Mouse (Mus musculus): Measurements from ENCODE around the gene Clcn1. TPM values are rescaled to one million over a fixed set of nuclear protein-coding genes. Genes with fewer than 3 reads are reported as not detected.
A peak's percentile ranks its signal among the peaks of the same experiment; 100 is the strongest.

The Clcn1 gene
- total and polyA plus RNA-seq, 2 experiments from 2014 or later, result 0.04 to 0.64 TPM

DNA sequence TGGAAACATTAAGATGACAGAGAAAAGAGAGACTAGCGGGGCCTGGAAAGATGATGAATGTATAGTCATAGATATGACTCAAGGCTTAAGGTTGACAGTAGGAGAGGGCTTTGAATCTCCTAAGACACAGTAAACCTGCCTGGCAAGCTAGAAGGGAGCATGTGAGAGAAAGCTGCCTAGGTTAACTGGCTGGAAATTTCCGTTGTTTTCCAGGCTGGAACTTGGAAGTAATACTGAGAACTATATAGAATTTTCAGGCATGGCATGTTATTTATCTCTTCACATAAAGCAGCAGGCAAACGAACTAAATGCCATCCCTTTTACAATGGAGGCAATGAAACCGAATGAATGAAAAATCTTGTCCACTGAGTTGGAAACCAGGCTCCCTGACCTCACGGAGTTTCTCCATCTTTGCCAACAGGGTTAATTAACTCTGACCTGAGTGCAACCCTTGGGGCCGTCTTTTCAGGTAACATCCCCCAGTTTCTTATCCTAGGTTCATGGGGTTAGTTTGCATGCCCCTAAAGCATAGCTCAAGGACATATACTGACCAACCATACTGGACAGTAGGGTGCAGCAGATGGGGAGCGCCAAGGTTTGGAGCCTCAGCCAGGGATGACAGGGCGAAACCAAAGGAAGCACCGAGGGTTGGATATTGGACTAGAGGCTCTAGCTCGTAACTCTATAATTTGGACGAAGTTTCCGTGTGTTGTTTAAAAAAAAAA, 62.0 kb downstream of the Clcn1 start:
- peaks cover 27% of the 10 kb centered on the region for H3K4me1 ChIP-seq (ENCODE audit: control insufficient read depth, insufficient read depth)
- TF ChIP-seq EP300 (IDR thresholded peaks at IDR 0.05; ENCODE audit: low read depth) (no peak), CTCF (IDR thresholded peaks at IDR 0.05; ENCODE audit: low read depth) (no peak)
- H3K36me3 ChIP-seq (replicated peaks; ENCODE audit: control insufficient read depth, insufficient read depth, low read length), result peaks cover 5% of the 10 kb centered on the region; the same call in 1 of the 2 replicates
- WGBS, result 41% methylated on average over 12 of the region's 12 CpGs
- no peak for DNase-seq (ENCODE audit: low spot score)
- H3K27me3 ChIP-seq (ENCODE audit: control insufficient read depth, insufficient read depth, low read length), result no peaks in the 10 kb centered on the region
- no peak for ATAC-seq (ENCODE audit: insufficient read depth, low read depth)
- H3K4me2 ChIP-seq (ENCODE audit: low read depth, low read length), result peak overlapping the region; percentile 92
- peak overlapping the region; percentile 93 for H3K4me3 ChIP-seq (ENCODE audit: low read depth, low read length)
- H3K27ac ChIP-seq (ENCODE audit: low read depth), result peak overlapping the region; percentile 97; the same call in 1 of the 2 replicates
- H3K9ac ChIP-seq (replicated peaks; ENCODE audit: low read depth, low read length), result 0 out of 2 replicates have a peak overlapping the region, but pooled peaks have one; percentile 19
- H3K9me3 ChIP-seq (replicated peaks; ENCODE audit: control insufficient read depth, low read length), result no peaks in the 10 kb centered on the region

DNA sequence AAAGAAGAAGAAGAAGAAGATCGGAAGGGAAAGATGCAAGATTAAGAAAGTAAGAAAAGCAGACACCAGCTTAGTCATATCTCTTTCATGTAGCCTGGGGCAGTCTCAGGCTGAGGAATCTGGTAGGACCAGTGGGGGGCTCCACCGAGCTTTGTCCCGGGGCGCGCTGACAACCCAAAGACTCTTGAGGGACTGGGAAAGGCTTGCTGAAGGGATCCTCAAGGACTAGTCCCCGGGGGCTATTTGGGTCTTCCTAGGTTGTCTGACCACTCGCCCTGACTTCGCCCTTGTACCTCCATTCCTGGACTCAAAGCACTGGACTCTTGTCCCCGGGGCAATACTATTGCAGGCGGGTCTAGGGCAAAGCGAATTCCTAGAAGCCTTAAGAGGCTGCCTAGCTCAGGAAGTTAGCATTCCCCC, 62.5 kb downstream of the Clcn1 start:
- peak; percentile 31 for ATAC-seq (ENCODE audit: insufficient read depth, low read depth)
- WGBS, result 0% methylated on average over 11 of the region's 11 CpGs

DNA sequence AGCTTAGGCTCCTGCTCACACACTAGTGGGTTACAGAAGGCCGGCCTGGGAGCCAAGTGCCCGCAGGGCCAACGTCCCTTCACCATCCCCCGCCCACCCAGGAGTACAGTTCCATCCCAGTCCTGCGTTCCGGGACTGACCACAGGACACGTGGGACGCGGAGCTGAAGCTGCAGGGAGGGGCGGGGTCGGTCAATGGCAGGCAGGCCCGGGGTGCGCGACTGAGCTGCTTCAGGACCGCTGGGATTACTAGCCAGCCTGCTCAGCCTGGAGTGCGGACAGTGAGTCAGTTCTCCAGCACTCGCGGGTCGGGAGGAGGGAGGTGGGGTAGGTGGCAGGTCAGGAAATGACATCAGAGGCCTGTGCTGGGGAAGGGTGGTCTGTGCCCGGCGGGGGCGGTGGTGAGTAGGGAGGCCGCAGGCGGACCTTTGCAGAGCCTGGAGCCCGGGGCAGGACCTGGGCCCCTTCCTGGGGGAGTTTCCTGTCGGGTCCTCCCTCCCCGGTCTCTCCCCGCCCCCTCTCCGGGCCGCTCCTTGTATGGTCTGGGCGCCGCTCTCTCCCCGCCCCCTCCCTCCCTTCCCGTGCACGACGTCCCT, 63.0 kb downstream of the Clcn1 start, which contains the start of gene Zyx:
Gene Zyx, plus strand, starts transcription at position 205 of the 595 bp plus-strand sequence.
- no peaks in the 10 kb centered on the region for H3K9me3 ChIP-seq (replicated peaks; ENCODE audit: control insufficient read depth, low read length)
- peak within 1 kb of the TSS; percentile 92 for H3K4me2 ChIP-seq (ENCODE audit: low read depth, low read length)
- peak within 1 kb of the TSS; percentile 93 for H3K4me3 ChIP-seq (ENCODE audit: low read depth, low read length)
- H3K27me3 ChIP-seq (ENCODE audit: control insufficient read depth, insufficient read depth, low read length), result no peaks in the 10 kb centered on the region
- H3K36me3 ChIP-seq (replicated peaks; ENCODE audit: control insufficient read depth, insufficient read depth, low read length), result peaks cover 8% of the 10 kb centered on the region; the same call in 1 of the 2 replicates
- DNase-seq (ENCODE audit: low spot score) (peak; percentile 99), ATAC-seq (ENCODE audit: insufficient read depth, low read depth) (peak; percentile 93)
- H3K4me1 ChIP-seq (ENCODE audit: control insufficient read depth, insufficient read depth), result peaks cover 38% of the 10 kb centered on the region
- under 1% methylated on average over 28 of the region's 36 CpGs for WGBS
- peak within 1 kb of the TSS; percentile 97 for H3K27ac ChIP-seq (ENCODE audit: low read depth)
- peak within 1 kb of the TSS; percentile 91 for H3K9ac ChIP-seq (replicated peaks; ENCODE audit: low read depth, low read length)
- TF ChIP-seq CTCF (IDR thresholded peaks at IDR 0.05; ENCODE audit: low read depth) (peak; percentile 44), EP300 (IDR thresholded peaks at IDR 0.05; ENCODE audit: low read depth) (peak; percentile 83)

More for the DNA sequence above, 62.5 kb downstream of the Clcn1 start:
- H3K27me3 ChIP-seq (ENCODE audit: control insufficient read depth, insufficient read depth, low read length), result no peaks in the 10 kb centered on the region
- H3K9ac ChIP-seq (replicated peaks; ENCODE audit: low read depth, low read length), result peak overlapping the region; percentile 91
- H3K4me3 ChIP-seq (ENCODE audit: low read depth, low read length), result peak overlapping the region; percentile 93
- peak; percentile 81 for DNase-seq (ENCODE audit: low spot score)
- H3K36me3 ChIP-seq (replicated peaks; ENCODE audit: control insufficient read depth, insufficient read depth, low read length), result peaks cover 8% of the 10 kb centered on the region; the same call in 1 of the 2 replicates
- peak overlapping the region; percentile 97 for H3K27ac ChIP-seq (ENCODE audit: low read depth)
- peaks cover 33% of the 10 kb centered on the region for H3K4me1 ChIP-seq (ENCODE audit: control insufficient read depth, insufficient read depth)
- no peaks in the 10 kb centered on the region for H3K9me3 ChIP-seq (replicated peaks; ENCODE audit: control insufficient read depth, low read length)
- H3K4me2 ChIP-seq (ENCODE audit: low read depth, low read length), result peak overlapping the region; percentile 92
- TF ChIP-seq EP300 (IDR thresholded peaks at IDR 0.05; ENCODE audit: low read depth) (no peak), CTCF (IDR thresholded peaks at IDR 0.05; ENCODE audit: low read depth) (peak; percentile 66)

DNA sequence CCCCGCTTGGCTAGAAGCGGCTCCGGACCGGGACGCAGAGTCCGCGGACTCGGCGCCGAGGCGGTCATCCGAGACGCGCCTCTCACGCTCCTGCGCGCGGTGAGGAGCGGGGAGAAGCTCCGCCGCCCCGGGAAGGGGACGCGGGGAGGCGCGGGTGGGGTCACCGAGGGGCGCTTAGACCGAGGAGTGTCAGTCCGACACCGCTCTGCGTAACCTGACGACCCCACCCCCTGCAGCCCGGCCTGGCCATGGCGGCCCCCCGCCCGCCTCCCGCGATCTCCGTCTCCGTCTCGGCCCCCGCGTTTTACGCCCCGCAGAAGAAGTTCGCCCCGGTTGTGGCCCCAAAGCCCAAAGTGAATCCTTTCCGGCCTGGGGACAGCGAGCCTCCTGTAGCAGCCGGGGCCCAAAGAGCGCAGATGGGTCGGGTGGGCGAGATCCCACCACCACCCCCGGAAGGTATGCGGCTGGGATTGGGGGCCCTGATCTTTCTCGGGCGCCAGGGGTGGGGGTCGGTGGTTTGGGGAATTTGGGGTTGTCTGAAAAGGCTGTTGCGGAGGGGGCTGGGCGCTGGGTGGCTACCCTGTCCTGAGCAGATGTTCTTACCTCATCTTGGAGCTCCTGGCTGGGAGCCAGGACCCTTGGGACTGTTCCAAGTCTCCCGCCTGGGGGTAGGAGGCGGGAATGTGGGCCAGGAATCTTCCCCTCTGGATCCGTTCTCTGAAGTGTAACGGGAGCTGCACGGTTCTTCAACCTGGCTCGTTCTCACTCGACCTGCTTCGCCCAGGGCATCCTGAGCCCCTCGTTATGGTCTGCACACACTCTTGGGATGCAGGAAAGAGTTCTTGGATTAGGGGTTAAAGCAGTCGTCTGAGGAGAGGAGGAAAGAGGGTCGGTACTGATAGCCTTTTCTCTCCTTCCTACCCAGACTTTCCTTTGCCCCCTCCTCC, 63.8 kb downstream of the Clcn1 start:
- H3K36me3 ChIP-seq (replicated peaks; ENCODE audit: control insufficient read depth, insufficient read depth, low read length), result peaks cover 15% of the 10 kb centered on the region
- H3K4me2 ChIP-seq (ENCODE audit: low read depth, low read length), result peak overlapping the region; percentile 92
- DNase-seq (ENCODE audit: low spot score), result peak; percentile 62
- H3K4me3 ChIP-seq (ENCODE audit: low read depth, low read length), result peak overlapping the region; percentile 93
- under 1% methylated on average over 58 of the region's 72 CpGs for WGBS
- H3K9me3 ChIP-seq (replicated peaks; ENCODE audit: control insufficient read depth, low read length), result no peaks in the 10 kb centered on the region
- peaks cover 45% of the 10 kb centered on the region for H3K4me1 ChIP-seq (ENCODE audit: control insufficient read depth, insufficient read depth)
- peak overlapping the region; percentile 97 for H3K27ac ChIP-seq (ENCODE audit: low read depth)
- peak overlapping the region; percentile 91 for H3K9ac ChIP-seq (replicated peaks; ENCODE audit: low read depth, low read length)
- TF ChIP-seq CTCF (IDR thresholded peaks at IDR 0.05; ENCODE audit: low read depth) (no peak), EP300 (IDR thresholded peaks at IDR 0.05; ENCODE audit: low read depth) (no peak; the same call in 1 of the 2 replicates)
- ATAC-seq (ENCODE audit: insufficient read depth, low read depth), result peak; percentile 12
- no peaks in the 10 kb centered on the region for H3K27me3 ChIP-seq (ENCODE audit: control insufficient read depth, insufficient read depth, low read length)
